Mouse (Mus musculus): ENCODE results near the gene Cabp7.
A peak's percentile ranks its signal among the peaks of the same experiment; 100 is the strongest.

Cabp7 gene

GRCm38 (mm10) chr11:4705178-4705577 lies 41.4 kb downstream of the Cabp7 start:
- no peak for DNase-seq (ENCODE audit: extremely low spot score, low read depth, low spot score)

- DNase-seq (ENCODE audit: extremely low spot score, low read depth, low spot score): peak; percentile 99
Observed at GRCm38 (mm10) chr11:4704072-4704964, 42.3 kb downstream of the Cabp7 start, which contains the start of the genes Uqcr10 and Zmat5. Gene Uqcr10 (minus strand): TSS chr11:4704342. Gene Zmat5 (plus strand): TSS chr11:4704678.

GRCm38 (mm10) chr11:4703688-4704071 lies 42.9 kb downstream of the Cabp7 start:
- peak; percentile 3 for DNase-seq (ENCODE audit: extremely low spot score, low read depth, low spot score)

GRCm38 (mm10) chr11:4700726-4701125 lies 45.9 kb downstream of the Cabp7 start:
- no peak for DNase-seq (ENCODE audit: extremely low spot score, low read depth, low spot score)

- no peak for DNase-seq (ENCODE audit: extremely low spot score, low read depth, low spot score)
Observed at GRCm38 (mm10) chr11:4697043-4697983, 49.3 kb downstream of the Cabp7 start.

GRCm38 (mm10) chr11:4692162-4692561 lies 54.4 kb downstream of the Cabp7 start:
- DNase-seq (ENCODE audit: extremely low spot score, low read depth, low spot score): no peak

- DNase-seq (ENCODE audit: extremely low spot score, low read depth, low spot score): no peak
Observed at GRCm38 (mm10) chr11:4691213-4691612, 55.4 kb downstream of the Cabp7 start.

GRCm38 (mm10) chr11:4690353-4690752 lies 56.2 kb downstream of the Cabp7 start:
- no peak for DNase-seq (ENCODE audit: extremely low spot score, low read depth, low spot score)

GRCm38 (mm10) chr11:4688632-4689380 lies 57.8 kb downstream of the Cabp7 start:
- no peak for DNase-seq (ENCODE audit: extremely low spot score, low read depth, low spot score)

- DNase-seq (ENCODE audit: extremely low spot score, low read depth, low spot score): no peak
Observed at GRCm38 (mm10) chr11:4687874-4688273, 58.7 kb downstream of the Cabp7 start.

GRCm38 (mm10) chr11:4687027-4687426 lies 59.6 kb downstream of the Cabp7 start:
- no peak for DNase-seq (ENCODE audit: extremely low spot score, low read depth, low spot score)
